Mouse (Mus musculus) lung, postnatal 0 days (tissue): Measurements from ENCODE around the gene Npm3.

Experiments used
- CTCF ChIP-seq: IDR thresholded peaks from 2 replicates; pipeline ENCODE4 v1.5.1; 2016; ENCODE audit warnings: antibody characterized with exemption, mild to moderate bottlenecking
- EP300 ChIP-seq: IDR thresholded peaks from 2 replicates; pipeline ENCODE4 v1.6.1; 2016; ENCODE audit warnings: antibody characterized with exemption, mild to moderate bottlenecking, control low read depth

- TF ChIP-seq CTCF (no peak), EP300 (no peak)
These were observed 36.1 kb upstream of the Npm3 start for GRCm38 (mm10) chr19:45785470-45785869.
